Mouse (Mus musculus): Measurements from ENCODE around the gene Capza1. TPM values are rescaled to one million over a fixed set of nuclear protein-coding genes. Genes with fewer than 3 reads are reported as not detected.

Gene Capza1
- total RNA-seq, 2 experiments from 2014 or later: 85.2 to 91.6 TPM

GRCm38 (mm10) chr3:104788075-104788474 lies 76.2 kb downstream of the Capza1 start, which contains the start of gene Rhoc:
TSS of gene Rhoc (plus strand) at chr3:104788375.
- no peak for DNase-seq

- no peak for DNase-seq
Measured at GRCm38 (mm10) chr3:104785284-104785683, 79.0 kb downstream of the Capza1 start.

- no peak for DNase-seq
Measured at GRCm38 (mm10) chr3:104783971-104784500, 80.3 kb downstream of the Capza1 start.

GRCm38 (mm10) chr3:104782061-104782681 lies 82.1 kb downstream of the Capza1 start:
- DNase-seq: peak; percentile 86

- DNase-seq: peak; percentile 80
Measured at GRCm38 (mm10) chr3:104781471-104781903, 82.8 kb downstream of the Capza1 start, which contains the start of gene Fam19a3. TSS of gene Fam19a3 (minus strand) at chr3:104781840.

GRCm38 (mm10) chr3:104780561-104781420 lies 83.5 kb downstream of the Capza1 start, which contains the start of gene Ppm1j:
TSS of gene Ppm1j (plus strand) at chr3:104781056.
- DNase-seq: peak; percentile 90

GRCm38 (mm10) chr3:104779949-104780348 lies 84.4 kb downstream of the Capza1 start:
- DNase-seq: peak; percentile 83

GRCm38 (mm10) chr3:104777342-104777741 lies 87.0 kb downstream of the Capza1 start:
- DNase-seq: peak; percentile 62

GRCm38 (mm10) chr3:104773301-104773700 lies 91.0 kb downstream of the Capza1 start:
- DNase-seq: no peak

Other genes with a start within 250 kb of the Capza1 start
- gene Slc16a1, start 225.8 kb downstream of the Capza1 start, total RNA-seq (2021): 100 to 1,000 TPM; 178 to 191 TPM
- gene Ppm1j, start 83.4 kb downstream of the Capza1 start, total RNA-seq (2021): 10 to 100 TPM; 43.2 to 54.1 TPM
- gene Fam19a3, start 82.7 kb downstream of the Capza1 start, total RNA-seq (2021): 1 to 10 TPM; 2.4 to 3.7 TPM
- 100 to 1,000 TPM; 280 to 281 TPM for gene Rhoc, start 76.1 kb downstream of the Capza1 start, total RNA-seq (2021)
- 10 to 100 TPM; 17.1 to 17.2 TPM for gene Mov10, start 45.9 kb downstream of the Capza1 start, total RNA-seq (2021)
- 10 to 100 TPM; 21.6 to 22.3 TPM for gene St7l, start 500 bp downstream of the Capza1 start, total RNA-seq (2021)
- 1 to 10 TPM; 1.0 to 1.7 TPM for gene Wnt2b, start 97.4 kb upstream of the Capza1 start, total RNA-seq (2021)
- 10 to 100 TPM; 35.3 to 36.3 TPM for gene Cttnbp2nl, start 188.6 kb upstream of the Capza1 start, total RNA-seq (2021)
- gene 4930564D02Rik, start 202.3 kb upstream of the Capza1 start, total RNA-seq (2021): not detected

Data from heart, postnatal 4 days (tissue).